In the genomic region with DNA sequence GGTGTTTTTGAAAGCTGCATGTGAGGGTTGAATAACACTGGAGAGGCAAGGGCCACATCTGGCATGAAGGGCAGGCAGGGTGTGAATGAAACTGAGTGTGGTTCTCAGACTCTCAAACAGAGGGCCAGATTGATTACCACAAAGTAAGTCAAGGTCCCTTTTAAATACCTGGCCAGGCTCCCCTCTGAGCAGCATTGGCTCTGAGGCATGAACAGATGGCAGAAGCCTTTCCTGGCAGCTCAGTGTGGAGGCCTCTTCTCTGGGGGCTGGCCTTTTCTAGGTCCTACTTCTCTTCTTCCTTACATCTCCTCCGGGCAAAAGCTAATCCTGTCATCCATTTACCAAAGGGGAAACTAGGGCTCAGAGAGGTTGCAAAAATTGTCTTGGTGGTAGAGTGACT, we compare ENCODE assay signal across 23 mouse cellular contexts.
DNase-seq lines count a peak whose midpoint lies in the region; ATAC-seq lines count a peak whose summit lies in the region.
"Had no signal": no experiment of that assay in that cellular context is flagged by ENCODE, and none has a peak within 500 bp of the region (broad histone marks: within the 10 kb centered on the region; RNA-seq: fewer than 3 reads in every experiment).

No protein-coding gene starts in this region.

- 0 out of 2 replicates have a peak overlapping the region, but pooled peaks have one; percentile 7 for H3K27ac ChIP-seq in limb, embryonic 12.5 days
- H3K27ac ChIP-seq in limb, embryonic 10.5 days, result no peak overlapping the region
- H3K27ac ChIP-seq: heart, embryonic 15.5 days; hindbrain, embryonic 15.5 days; left cerebral cortex, adult 2 months; midbrain, embryonic 13.5 days had no signal

- H3K27me3 ChIP-seq in limb, embryonic 12.5 days, result no peaks in the 10 kb centered on the region
- H3K27me3 ChIP-seq in limb, embryonic 10.5 days (ENCODE audit: low read depth, poor library complexity, severe bottlenecking), result no peaks in the 10 kb centered on the region
- H3K27me3 ChIP-seq: heart, embryonic 15.5 days; hindbrain, embryonic 15.5 days; midbrain, embryonic 13.5 days had no signal

- no peak overlapping the region for H3K4me3 ChIP-seq in limb, embryonic 12.5 days (replicated peaks)
- H3K4me3 ChIP-seq in limb, embryonic 10.5 days, result no peak overlapping the region
- H3K4me3 ChIP-seq: heart, embryonic 15.5 days; hindbrain, embryonic 15.5 days; left cerebral cortex, adult 2 months; midbrain, embryonic 13.5 days had no signal

- no peak for DNase-seq in limb, embryonic 10.5 days (ENCODE audit: low spot score)
- DNase-seq in cerebellum, adult 18-20 months, result peak; percentile 71 to 76
- peak; percentile 82 to 88 for DNase-seq in cerebellum, postnatal 10 days
- DNase-seq in adrenal gland, adult 18-20 months (ENCODE audit: low spot score in 2 of 2), result no peak
- no peak for DNase-seq in urinary bladder, adult 18-20 months (ENCODE audit: low spot score in 2 of 2)
- DNase-seq in embryo, embryonic 10 days (ENCODE audit: low spot score), result no peak
- DNase-seq: adrenal gland, postnatal 14 days; forebrain, postnatal 0 days; gastrocnemius, postnatal 36 days; kidney, adult 8-10 months; kidney, postnatal 25 days; layer of hippocampus, adult 9-11 months; liver, postnatal 0 days; thymus, adult 18-20 months; thymus, postnatal 36 days had no signal

- no peak for ATAC-seq in limb, embryonic 12.5 days (ENCODE audit: insufficient number of reproducible peaks, insufficient read depth, low FRiP score, low TSS enrichment, low read depth)
- ATAC-seq: activated CD4-positive, CD25-positive, alpha-beta regulatory T cell, adult 4 months; forebrain, postnatal 0 days; liver, postnatal 0 days; lung, postnatal 0 days; midbrain, embryonic 13.5 days had no signal

- H3K9me3 ChIP-seq in limb, embryonic 12.5 days, result no peaks in the 10 kb centered on the region
- no peaks in the 10 kb centered on the region for H3K9me3 ChIP-seq in limb, embryonic 10.5 days (replicated peaks)
- H3K9me3 ChIP-seq: heart, embryonic 15.5 days; hindbrain, embryonic 15.5 days; midbrain, embryonic 13.5 days had no signal

- no peak overlapping the region for H3K4me2 ChIP-seq in limb, embryonic 12.5 days
- H3K4me2 ChIP-seq: heart, embryonic 15.5 days; hindbrain, embryonic 15.5 days; liver, embryonic 11.5 days; midbrain, embryonic 13.5 days had no signal

- H3K9ac ChIP-seq in limb, embryonic 12.5 days (replicated peaks), result no peak overlapping the region
- H3K9ac ChIP-seq: forebrain, postnatal 0 days; heart, embryonic 15.5 days; hindbrain, embryonic 15.5 days; liver, postnatal 0 days; midbrain, embryonic 13.5 days had no signal

- no peaks in the 10 kb centered on the region for H3K36me3 ChIP-seq in limb, embryonic 12.5 days
- no peaks in the 10 kb centered on the region for H3K36me3 ChIP-seq in limb, embryonic 10.5 days
- H3K36me3 ChIP-seq: heart, embryonic 15.5 days; hindbrain, embryonic 15.5 days; midbrain, embryonic 13.5 days had no signal

- peaks cover 29% of the 10 kb centered on the region for H3K4me1 ChIP-seq in limb, embryonic 12.5 days (replicated peaks)
- H3K4me1 ChIP-seq in limb, embryonic 10.5 days, result peaks cover 28% of the 10 kb centered on the region
- H3K4me1 ChIP-seq: hindbrain, embryonic 15.5 days; midbrain, embryonic 13.5 days had no signal

- WGBS in limb, embryonic 12.5 days, result 65% methylated on average over 1 of the region's 1 CpGs
- 74% methylated on average over 1 of the region's 1 CpGs for WGBS in limb, embryonic 10.5 days

Comparison
In these comparisons a context has a peak if more than half of its experiments do, and no peak if none do; other contexts are left out.
1. DNase-seq: peak in cerebellum, adult 18-20 months (2 of 2) and cerebellum, postnatal 10 days (2 of 2); none in limb, embryonic 10.5 days (single experiment), adrenal gland, adult 18-20 months (0 of 2), urinary bladder, adult 18-20 months (0 of 2) and embryo, embryonic 10 days (single experiment).